Mouse (Mus musculus): ENCODE measurements at regions not wholly inside any gene's neighbourhood (a gene's known extent, or its start where the extent isn't known, plus 50 kb on each side); places are given as distances from the start of the nearest gene placed in this dataset.
A peak's percentile ranks its signal among the peaks of the same experiment; 100 is the strongest.

DNA sequence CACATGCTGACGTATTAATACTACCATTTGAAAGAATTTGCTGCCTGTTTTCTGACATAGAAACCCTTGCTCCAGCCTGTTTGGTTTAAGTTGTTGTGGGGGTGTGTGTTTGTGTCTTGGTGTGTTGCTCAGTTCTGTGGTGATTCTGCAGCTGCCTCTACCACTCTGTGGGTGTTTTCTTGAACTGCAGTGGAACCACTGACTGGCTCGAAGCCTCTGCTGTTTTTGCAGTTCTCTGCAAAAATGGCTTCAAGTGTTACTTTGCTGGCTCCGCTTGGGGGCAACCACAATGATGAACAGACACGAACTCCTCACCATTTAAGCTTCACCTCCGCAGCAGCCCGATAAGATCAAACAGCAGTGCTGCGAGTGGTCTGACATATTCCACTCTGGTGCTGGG, 274.6 kb downstream of the Ets1 start:
- peak; percentile 3 for DNase-seq

DNA sequence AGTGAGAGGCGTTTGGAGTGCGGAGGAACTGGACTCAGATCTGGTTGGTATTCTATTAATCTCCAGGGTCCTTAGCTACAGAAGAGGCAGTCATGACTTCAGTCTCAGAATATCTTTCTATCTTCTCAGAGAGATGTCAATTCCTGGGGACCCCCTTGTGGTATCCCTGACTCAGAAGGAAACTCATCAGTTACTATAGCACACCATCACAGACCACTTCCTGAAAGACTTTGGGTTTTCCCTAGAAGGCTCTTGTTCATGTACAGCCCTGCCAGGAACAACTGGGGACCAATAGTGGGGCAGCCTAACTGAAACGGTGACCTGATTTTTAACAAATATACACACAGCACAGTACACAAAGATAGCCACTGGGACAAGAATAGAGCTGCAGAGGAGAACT, 279.6 kb downstream of the Ets1 start:
- no peak for DNase-seq

DNA sequence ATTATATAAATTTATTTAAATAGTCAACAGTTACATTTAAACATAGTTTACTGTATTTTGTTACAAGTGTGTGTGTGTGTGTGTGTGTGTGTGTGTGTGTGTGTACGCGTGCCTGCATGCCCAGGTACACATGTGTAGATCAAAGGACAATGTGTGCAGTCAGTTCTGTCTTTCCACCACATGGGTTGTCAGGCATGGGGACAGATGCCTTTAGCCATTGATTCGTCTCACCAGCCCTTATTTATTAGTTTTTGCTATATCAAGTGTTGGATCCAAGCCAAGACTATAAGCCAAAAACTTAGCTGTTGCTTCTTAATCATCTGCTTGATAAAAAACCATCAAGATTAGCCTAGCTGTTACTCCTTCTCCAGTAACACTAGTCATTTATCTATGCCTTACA, 280.7 kb downstream of the Ets1 start:
- no peak for DNase-seq

DNA sequence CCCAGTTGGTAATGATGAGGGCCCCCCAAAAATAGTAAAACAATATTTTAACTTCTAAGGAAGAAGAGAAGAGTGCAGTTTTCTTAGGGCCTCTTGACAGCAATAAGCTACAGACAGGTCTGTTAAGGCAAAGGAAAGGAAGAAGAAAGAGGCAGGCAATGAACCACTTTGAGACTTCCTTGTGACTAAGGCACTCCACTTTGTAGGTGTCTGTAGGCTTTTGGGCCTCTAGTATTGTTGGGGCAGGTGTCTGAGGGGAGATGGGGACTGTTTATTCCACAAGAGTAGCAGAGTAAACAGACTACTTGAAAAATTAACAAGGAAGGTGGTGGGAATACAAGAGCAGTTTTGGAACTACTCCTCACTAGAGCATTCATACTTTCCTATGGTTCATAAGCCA, 287.9 kb downstream of the Ets1 start:
- DNase-seq, result no peak

DNA sequence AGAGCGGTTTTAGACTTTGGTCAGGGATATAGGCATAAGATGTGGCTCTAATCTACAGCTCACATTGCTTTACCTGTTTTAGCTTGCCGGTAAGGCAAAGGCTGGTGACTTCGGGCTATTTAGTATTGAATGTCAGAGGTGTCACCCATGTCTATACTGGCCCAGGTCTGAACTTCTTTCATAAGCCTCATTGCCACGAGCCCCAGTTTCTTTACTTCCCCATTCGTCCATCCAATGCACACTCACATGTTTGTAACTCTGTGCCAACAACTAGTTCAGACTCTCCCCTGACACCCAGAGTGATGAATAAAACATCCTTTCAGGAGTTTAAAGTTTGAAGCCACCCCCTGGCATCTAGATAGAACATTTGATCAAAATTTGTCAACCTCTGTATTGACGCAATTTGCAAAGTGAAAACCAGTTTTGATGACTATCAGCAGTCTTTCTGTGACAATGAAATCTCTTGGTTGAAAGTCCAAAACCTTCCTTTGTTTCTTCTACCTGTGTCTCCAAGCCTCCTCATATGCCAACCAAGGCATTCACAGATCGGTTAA, 288.4 kb downstream of the Ets1 start:
- no peak for DNase-seq

DNA sequence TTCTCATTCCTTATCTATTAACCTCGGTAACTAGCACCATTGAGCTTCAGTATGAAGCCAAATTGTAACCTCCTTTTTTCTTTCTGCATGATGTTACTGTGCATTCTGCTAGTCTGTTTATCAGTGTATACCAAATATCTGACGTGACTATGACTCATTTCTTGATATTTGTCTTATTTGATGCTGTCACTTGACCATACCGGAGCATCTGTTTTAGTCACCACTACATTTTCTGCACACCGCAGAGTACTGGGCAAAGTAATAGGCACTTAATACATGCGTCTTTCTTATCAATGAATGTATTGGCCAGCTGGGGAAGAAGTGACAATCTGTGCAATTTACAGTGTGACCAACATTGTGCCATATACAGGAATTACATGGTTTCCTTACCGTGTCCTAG, 289.0 kb downstream of the Ets1 start:
- no peak for DNase-seq

DNA sequence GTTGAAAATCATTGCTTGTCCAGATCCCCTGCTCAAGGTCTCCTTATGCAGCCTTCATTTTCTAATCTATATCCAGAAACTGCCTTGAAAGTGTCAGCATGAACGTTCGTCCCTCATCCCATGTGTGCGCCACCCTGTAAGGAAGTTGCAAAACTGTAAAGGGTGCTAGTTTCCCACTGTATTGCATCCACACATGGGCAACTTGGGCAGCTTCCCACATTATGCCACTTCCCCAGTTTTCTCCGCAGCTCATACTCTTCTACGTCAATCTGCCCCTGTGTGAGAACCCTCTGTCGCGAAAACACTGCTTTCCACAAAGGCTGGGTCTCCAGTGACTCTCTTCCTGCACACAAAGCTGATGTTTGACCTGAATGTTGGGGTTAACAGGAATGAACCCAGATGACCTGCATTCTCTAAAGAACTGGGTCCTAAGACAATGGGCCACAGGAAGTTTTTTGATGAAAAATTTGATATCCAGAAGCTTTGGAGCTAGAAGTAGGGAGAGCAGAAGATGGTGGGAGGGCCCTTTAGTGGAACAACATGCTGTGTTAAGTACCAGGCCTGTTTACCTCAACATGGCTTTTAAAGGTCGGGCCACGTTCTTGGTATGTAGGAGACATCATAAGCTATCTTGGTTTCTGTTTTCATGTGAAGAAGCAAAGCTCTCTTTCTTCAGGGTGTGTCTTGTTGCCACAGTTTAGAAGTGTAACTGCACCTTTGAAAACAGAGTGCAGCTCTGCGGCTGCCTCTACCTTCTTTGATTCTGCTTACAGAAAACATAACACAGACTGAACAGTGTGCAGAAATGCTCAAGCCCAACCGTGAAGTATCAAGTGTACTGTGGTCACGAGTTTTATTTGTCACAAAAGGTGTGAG, 289.9 kb downstream of the Ets1 start:
- DNase-seq, result peak; percentile 30

DNA sequence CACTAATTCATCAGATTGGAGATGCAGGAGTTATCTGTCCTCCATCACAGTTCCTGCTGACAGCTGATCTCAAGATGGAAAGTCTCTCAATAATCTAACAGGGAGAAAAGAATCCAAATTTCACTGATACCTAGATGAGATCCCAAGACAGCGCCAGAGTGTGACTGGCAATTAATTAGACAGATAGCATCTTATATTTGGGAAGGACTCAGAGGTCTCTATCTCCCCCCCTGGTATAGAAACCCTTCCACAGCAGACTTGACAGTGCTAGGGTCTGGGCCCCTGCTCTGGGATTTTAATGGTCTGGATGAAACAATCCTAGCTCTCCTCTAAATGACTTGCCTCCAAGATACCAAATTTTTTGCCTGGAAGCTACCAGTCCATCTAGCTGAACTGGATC, 291.6 kb downstream of the Ets1 start:
- no peak for DNase-seq

DNA sequence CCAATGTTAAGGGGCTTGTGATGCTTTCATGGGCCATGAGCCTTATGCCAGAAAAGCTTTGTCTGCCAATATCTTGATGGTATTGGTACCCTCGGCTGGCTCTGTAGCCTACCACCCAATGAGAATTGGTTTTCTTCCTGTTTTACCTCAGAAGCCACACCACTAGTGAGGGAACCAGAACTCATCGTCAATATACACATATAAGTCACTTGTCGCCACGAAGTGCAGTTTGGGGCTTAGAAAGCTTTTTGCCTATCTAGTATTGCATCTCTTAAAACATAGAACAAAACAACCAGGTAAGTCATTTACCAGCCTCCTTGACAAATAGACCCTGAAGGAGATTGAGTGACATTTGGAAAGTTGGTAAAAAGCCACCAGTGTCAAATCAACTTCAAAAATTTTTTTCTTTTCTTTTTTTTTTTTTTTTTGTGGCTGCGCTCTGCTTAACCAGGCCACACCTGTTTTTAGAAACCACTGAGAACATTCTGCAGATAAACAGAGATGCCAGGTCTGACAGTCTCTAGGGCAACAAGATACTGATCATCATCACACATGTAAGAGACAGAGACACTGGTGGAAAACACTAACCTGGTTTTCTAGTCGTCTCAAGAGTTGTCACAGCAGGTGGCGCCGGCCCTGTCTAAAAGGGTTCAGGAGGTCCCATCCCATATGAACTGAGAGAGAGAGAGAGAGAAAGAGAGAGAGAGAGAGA, 292.4 kb downstream of the Ets1 start:
- DNase-seq, result peak; percentile 54

DNA sequence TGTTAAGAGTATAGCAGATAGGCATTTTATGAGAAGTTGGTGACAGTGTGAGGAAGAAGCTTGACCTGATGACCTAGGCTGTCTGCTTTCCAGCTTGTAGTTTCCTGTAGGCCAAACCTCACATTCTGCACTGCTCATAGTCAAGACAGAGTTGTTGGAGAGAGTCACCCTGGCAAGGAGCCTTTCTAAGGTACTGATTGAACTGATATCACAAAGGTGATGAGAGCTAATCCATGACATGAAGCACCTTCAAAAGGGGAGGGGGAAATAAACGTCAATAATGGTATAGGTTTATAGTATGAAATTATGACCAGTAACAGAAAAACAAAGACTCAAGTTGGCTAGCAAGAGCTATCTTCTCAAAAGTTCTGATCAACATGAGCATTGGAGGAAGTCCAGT, 293.3 kb downstream of the Ets1 start:
- no peak for DNase-seq

DNA sequence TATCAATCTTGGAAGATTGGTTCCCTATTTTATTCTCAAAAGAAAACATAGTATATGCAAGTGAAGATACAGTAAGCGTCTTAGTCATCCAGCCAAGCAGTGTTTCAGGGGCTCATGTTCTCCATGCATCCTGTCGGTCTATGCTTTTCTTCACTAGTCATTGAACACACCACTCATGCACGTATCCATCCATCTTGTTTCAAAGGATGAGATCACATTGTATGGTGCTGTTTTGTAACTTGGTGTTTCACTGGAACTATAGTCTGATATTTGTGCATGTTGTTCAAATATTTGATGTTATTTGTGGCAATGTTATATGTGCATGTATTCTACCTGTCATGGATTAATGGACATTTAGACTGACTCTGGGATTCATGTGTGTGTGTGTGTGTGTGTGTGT, 293.8 kb downstream of the Ets1 start:
- no peak for DNase-seq

DNA sequence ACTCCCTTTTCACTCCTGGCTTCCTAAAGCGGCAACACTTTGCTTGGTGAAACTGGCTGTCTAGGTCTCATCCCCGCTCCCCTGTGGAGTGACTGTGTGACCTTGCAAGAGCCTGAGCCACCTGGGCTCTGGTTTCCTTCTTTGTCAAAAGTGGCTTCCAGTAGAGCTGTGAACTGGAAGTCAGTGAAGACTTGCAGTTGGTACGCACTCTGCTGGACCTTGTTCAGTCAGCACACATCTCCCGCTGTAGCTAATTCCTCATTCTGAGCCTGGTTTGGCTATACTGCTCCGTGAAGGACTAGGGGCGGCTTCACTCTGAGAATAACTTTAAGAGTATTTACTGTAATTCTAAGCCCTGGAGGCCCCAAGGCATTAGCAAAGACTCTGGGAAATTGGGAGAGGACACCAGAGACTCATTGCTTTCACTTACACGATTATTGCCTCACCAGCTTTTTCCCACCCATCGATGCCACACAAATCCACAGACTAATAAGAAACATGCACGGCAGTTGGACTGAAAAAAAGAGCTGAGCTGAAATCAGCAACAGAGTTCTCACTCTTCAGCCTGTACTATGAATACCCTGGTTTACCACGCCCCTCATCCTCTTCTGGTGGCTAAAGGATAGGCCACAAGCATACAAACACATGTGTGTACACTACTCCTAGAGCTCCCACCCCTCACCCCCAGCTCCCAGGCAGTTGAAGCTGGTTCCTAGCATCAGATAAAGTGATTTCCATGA, 295.4 kb downstream of the Ets1 start:
- DNase-seq, result no peak

DNA sequence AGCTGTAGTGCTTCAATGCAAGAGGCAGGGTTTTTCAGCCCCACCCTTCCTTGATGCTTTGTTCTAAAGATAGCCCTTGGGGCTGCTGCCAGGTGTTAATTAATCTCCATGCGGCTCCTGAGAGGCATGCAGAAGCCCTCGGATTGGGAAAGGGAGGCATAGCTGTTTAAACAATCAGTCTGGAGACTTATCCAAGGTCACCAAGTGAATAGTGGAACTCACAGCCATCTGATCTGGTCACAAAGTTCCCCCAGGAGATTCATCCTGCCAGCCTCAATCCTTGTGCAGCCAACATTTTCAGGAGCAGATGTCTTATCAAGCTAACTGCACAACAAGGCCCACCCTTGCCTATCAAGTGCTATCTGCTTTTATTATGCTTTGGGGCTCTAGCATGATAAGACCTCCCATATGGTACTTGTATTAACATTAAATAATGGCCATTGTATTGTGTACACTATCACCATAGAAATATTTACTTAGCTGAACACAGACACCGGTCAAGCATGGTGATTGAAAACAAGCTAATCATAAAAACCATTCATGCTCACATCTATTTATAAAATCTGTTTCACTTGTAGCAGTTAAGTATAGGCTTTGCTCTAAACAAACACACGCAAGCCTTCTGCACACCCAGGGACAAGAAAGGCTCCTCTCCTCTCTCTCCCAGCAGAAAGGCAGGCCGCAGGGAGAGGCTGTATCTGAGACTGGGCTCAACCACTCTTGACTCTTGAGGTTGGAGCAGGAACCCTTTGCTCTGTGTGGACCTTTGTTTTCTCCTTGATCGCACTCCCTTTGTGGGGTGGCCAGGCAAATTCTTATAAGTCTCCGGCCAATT, 297.4 kb downstream of the Ets1 start:
- DNase-seq, result peak; percentile 71

DNA sequence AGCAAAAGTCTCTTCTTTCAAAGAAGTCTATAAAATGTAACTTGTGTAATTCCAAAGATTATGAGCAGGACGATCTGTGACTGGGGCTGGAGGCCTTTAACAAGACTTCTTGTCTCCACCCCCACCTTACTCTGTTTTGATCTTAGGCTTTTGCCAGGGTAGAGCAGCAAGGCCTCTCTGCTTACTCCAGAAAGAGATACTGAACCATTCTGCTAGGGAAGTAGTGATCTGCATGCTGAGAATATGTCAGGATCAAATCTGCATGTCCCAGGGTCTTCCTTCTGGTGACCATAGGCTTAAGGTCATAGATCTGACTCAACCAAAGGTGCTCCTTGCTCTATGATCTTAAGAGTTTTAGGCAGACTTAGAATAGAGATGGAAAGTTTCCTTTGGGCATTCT, 298.4 kb downstream of the Ets1 start:
- no peak for DNase-seq

DNA sequence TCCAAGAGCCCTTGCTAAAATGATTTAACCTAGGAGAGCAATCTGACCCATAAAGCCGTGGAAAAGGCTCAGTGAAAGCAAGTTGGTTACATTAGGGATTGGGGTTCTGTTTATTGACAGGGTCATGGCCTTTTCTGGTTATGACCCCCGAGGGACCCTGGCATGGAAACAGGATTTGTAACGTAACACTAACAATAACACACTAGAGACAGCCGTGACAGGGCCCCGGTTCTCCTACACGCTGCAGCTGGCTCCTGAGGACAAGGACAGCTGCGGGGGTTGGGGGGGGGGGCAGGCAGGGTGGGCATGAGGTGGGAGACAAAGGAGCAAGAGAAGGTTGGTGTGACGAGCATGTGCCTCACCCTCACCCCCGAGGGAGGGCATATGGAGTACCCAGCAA, 300.4 kb downstream of the Ets1 start:
- DNase-seq, result no peak

DNA sequence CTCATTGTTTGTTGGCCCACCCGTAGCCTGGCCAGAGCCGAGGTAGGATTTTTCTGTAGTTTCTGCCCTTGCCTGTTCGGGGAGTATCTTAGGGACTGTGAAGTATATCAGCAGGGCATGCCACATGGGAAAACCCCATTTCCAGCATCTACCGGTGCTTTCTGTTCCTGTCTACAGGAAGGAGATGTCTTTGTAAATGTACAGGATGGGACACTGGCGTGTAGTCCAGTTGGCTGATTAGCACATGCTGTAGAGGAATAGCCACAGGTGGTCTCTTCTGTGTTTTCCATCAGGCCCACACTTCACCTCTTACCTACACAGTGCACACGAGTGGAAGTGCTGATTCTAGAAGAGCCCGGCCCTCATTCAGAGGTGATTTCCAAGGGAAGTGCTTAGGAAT, 301.4 kb downstream of the Ets1 start:
- DNase-seq, result no peak

DNA sequence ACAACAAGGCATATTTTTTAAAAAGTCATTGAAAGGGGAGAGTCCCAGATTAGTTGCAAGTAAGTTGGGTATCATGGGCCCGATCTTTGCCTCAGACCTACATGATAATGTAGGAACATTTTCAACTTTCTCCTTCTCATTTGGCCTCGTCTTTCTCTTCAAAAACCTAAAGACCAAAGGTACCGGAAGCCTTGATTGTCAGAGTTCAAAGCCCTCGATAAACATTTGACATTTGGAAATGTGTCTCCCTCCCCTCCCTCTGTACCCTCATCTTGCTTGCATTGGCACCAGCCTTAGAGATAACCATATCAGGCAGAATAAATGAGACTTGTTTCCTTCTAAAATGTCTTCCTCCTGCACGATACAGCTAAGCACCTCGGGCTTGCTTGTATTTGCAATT, 302.8 kb downstream of the Ets1 start:
- DNase-seq, result no peak

DNA sequence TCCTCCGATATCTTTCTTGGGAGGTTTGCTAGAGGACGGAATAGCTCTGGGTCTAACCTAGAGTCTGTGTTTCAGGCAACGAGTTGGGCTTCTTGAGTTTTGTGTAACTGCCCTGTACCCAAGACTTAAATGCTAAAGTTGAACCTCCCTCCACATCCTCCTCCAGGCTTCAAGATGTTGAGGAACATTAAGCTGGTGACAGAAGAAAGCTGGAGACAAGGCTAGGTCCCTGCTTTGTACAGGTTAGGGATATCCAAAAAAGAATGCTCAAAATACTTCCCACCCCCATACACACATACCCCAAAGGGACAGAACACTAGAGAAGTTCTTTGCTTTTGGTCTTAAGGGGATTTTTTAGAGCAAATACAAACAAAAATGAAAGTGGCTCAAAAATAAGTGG, 303.6 kb downstream of the Ets1 start:
- DNase-seq, result no peak

DNA sequence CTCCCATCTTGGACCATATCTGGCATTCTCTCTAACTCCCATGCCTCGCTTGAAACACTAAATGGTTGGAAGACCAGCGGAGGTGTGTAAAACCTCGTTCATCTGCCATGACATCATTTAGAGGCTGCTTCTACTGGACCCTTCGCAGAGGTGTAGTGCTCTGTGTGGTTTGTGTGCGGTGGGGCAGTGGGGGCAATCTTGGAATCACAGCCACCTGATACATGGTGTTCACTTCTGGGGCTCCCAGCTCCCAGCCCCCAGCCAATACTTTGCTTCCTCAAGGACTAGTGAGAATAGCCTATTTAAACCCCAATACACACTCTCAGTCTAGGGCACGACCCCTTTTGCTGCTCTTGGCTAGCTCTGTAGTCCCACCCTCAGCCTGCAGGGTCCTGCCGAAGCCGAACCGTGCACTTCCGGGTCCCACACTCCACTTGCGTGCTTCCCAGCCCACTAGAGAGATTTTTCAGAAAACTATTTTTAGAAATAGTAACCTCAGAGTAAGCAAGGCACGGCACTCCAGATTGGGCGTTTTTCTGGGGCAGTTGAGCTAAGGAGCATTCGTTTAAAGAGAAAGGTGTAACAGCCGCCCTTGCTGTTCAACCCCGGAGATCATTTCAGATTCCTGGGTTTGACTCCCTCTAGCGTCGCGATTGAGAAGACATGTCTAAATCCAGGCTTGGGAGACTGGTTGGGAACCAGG, 304.2 kb downstream of the Ets1 start:
- DNase-seq, result peak; percentile 93

DNA sequence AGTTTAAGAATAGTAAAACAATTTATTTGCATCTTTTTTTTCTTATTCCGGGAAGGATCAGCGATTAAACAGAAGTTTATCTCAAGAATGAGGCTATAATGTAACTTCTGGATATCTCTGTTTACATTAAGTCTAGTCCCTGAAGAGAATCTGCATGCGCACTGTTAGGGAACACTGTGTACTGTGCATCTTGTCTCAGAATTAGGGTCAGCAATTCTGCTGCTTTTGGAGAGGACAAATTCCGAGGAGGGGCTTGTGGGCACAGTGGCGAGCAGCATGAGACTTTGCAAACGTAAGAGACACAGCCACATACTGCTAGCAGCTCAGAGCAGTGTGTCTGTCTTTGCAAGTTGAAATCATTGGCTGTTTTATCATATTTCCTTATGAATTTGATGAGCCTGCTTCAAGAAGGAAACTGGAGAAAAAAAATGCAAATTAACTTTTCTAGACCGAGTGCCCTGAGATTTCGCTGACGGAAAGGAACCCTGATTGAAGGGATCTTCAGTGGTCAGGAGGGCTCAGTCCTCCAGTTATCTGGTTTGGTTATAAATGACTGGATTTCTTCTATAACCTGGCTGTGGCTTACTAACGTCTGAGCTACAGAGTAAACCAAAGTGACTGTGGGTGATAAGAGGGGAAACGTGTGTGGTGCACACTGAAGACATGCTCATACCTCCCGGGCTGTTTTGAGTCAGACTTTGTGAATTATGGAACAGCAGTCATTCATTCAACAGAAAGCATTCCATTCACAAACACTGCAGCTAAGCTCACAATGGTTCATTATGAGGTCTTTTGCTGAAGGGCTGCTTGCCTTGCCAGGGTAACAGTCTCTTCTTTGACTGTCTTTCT, 305.1 kb downstream of the Ets1 start:
- no peak for DNase-seq

DNA sequence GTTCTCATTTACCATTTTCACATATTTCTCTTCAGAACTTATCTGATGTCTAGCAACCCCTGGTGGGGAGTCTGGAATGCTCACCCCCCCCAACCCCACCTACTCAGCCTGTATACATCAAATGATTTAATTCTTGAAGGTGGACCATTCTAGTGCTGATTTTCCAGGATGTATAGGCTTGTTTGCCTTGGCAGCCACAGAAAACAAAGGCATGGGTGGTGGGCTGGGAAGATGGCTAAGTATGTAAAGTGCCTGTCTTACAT, 305.7 kb downstream of the Ets1 start:
- no peak for DNase-seq
